Mouse (Mus musculus) G1E (cell line): Measurements from ENCODE around the gene Iqgap1. TPM values are rescaled to one million over a fixed set of nuclear protein-coding genes. Genes with fewer than 3 reads are reported as not detected.
A peak's percentile ranks its signal among the peaks of the same experiment; 100 is the strongest.

ENCODE experiments used
- ATAC-seq: 2 replicates; pipeline ENCODE4 v1.8.0; 2016; ENCODE audit warnings: mild to moderate bottlenecking; ENCODE audit not compliant: insufficient number of reproducible peaks, poor library complexity, low FRiP score, severe bottlenecking; ENCODE audit errors: extremely low read depth
- DNase-seq: peaks from one replicate; pipeline ENCODE4 v3.0.0; 2012; ENCODE audit warnings: low spot score
- H3K27me3 ChIP-seq: 2 replicates; pipeline ENCODE4 v1.6.1; 2012; ENCODE audit warnings: mild to moderate bottlenecking, low read length, inconsistent platforms; ENCODE audit not compliant: insufficient read depth
- H3K36me3 ChIP-seq: replicated peaks from 2 replicates; pipeline ENCODE3; 2012; ENCODE audit warnings: mild to moderate bottlenecking, inconsistent platforms
- H3K4me1 ChIP-seq: 2 replicates; pipeline ENCODE4 v1.6.1; 2012; ENCODE audit warnings: low read depth, low read length, inconsistent platforms, mixed read lengths; ENCODE audit not compliant: insufficient read depth
- H3K4me3 ChIP-seq: 2 replicates; pipeline ENCODE4 v1.5.1; 2012; ENCODE audit warnings: low read depth, mild to moderate bottlenecking, inconsistent platforms, low read length, moderate library complexity, mixed read lengths
- H3K9me3 ChIP-seq: replicated peaks from 2 replicates; pipeline ENCODE4 v1.6.1; 2012; ENCODE audit warnings: inconsistent platforms
- CTCF ChIP-seq: IDR thresholded peaks from 2 replicates; pipeline ENCODE4 v1.5.1; 2012; ENCODE audit warnings: low read depth, low read length, inconsistent platforms, mixed read lengths
- GATA1 ChIP-seq: IDR thresholded peaks from 2 replicates; pipeline ENCODE4 v1.6.1; 2012; ENCODE audit warnings: borderline replicate concordance, low read length, inconsistent platforms, mixed read lengths
- GATA2 ChIP-seq: IDR thresholded peaks from 2 replicates; pipeline ENCODE4 v1.6.1; 2012; ENCODE audit warnings: low read depth, low read length, inconsistent platforms, borderline replicate concordance
- POLR2AphosphoS5 ChIP-seq: IDR thresholded peaks from 2 replicates; pipeline ENCODE4 v1.6.1; 2012; ENCODE audit warnings: low read depth, low read length, inconsistent platforms; ENCODE audit not compliant: insufficient replicate concordance
- TAL1 ChIP-seq: conservative IDR thresholded peaks from 2 replicates; pipeline ENCODE4 v1.6.1; 2012; ENCODE audit warnings: low read depth, low read length, inconsistent platforms, mixed read lengths
- polyA plus RNA-seq: library from polyadenylated mRNA; stranded (reverse); fragments of >175 nt; gene quantifications from 2 replicates; pipeline ENCODE4 v1.2.3, GENCODE M21; 2012
- total RNA-seq, 2 experiments: library from RNA; stranded (forward) in 1 of 2; stranded (reverse) in 1 of 2; fragments of 200-1000 nt in 1 of 2; fragments of >200 nt in 1 of 2; fragmentation: Nextera tagmentation in 1 of 2; gene quantifications; 2 replicates each; pipeline ENCODE4 v1.2.3; 2014 to 2017

Iqgap1 gene
- total and polyA plus RNA-seq, 3 experiments: 22.0 to 179 (median 174) TPM

DNA sequence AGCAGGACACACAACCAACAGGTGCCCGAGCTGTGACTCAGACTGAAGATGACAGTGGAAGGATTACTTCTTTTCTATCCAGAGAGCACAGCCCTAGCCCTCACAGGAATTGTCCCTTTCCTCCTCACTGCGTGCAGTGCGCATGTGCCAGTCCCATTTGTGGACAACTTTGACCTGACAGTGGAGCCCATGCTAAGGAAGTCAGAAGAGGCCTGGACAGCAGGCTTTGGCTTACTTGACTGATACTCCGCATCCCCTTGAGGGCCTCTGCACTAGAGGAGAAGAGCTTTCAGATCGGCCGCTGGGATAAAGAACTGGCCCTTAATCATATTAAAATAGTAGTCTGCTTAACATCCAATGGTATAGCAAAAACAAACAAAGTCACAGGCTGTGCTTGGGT is 154.9 kb downstream of the Iqgap1 start:
- TF ChIP-seq GATA2 (no peak), CTCF (no peak), TAL1 (no peak), GATA1 (no peak), POLR2AphosphoS5 (no peak)
- Histone ChIP-seq H3K27me3 (no peaks in the 10 kb centered on the region), H3K9me3 (no peaks in the 10 kb centered on the region), H3K4me3 (no peak overlapping the region), H3K36me3 (peaks cover 67% of the 10 kb centered on the region), H3K4me1 (peaks cover 68% of the 10 kb centered on the region)
- no peak for ATAC-seq
- no peak for DNase-seq

DNA sequence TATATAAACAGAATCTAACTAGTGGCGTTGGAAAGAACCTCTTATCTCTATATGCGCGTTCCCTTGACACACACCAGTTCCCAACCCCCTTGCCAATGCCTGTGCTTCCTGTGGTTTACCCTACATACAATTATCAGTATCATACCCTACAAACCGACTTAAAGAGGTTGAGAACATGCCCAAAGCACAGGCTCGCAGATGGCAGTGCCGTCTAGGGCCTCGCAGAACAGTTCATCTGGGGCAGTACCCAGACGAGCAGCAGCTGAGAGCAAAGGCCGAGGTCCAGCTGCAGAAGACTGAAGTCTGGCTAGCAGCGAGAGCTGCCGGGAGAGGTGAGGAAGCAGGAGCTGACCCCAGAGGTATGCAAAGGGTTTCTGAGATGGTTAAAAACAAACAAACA is 158.6 kb downstream of the Iqgap1 start:
- H3K4me1 ChIP-seq: peaks cover 66% of the 10 kb centered on the region
- TF ChIP-seq POLR2AphosphoS5 (no peak), CTCF (no peak), TAL1 (0 out of 2 replicates have a peak, but pooled peaks have one; percentile 21), GATA1 (no peak)
- H3K9me3 ChIP-seq: no peaks in the 10 kb centered on the region
- no peaks in the 10 kb centered on the region for H3K27me3 ChIP-seq
- ATAC-seq: peak; percentile 88
- peak; percentile 57 for DNase-seq
- peak overlapping the region; percentile 62; the same call in 1 of the 2 replicates for H3K4me3 ChIP-seq
- peaks cover 55% of the 10 kb centered on the region for H3K36me3 ChIP-seq

DNA sequence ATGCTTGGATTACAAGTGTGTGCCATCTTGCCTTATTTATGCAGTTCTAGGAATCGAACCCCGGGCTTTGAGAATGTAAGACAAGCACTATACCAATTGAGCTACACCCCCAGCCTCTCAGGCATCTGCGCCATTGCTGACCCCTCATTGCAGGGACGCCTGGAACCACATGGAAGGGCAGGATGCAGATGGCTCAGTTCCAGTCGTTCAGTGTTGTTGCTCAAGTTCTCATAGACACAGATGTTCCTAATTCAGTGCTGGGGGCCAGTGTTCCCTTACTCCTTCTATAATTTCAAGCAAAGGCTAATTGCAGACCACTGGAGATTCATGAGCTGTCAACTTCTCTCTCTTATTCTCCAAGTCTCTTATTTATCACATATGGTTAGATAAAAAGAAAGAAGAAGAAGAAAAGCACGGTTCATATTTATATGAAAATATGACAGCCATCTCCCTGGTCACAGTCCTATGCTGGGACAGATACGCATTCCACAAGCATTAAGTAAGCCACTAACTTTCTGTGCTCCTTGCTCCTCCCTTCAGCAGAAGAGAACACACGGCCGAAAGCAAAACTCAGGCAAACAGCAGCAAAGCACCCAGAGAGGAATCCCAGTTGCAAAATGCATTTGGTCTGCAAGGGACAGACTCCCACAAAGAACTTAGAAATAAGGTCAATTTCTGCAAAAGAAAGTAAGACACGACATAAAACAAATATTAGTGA is 159.4 kb downstream of the Iqgap1 start:
- H3K27me3 ChIP-seq: no peaks in the 10 kb centered on the region
- peaks cover 51% of the 10 kb centered on the region for H3K36me3 ChIP-seq
- no peak for DNase-seq
- TF ChIP-seq GATA1 (no peak), CTCF (no peak)
- H3K9me3 ChIP-seq: no peaks in the 10 kb centered on the region
- ATAC-seq: no peak
- H3K4me3 ChIP-seq: peak overlapping the region; percentile 48; the same call in 1 of the 2 replicates
- H3K4me1 ChIP-seq: peaks cover 60% of the 10 kb centered on the region

Other genes with a start within 250 kb of the Iqgap1 start
- 71.9 and 98.5 TPM in 2 replicates for gene Crtc3, start 137.1 kb downstream of the Iqgap1 start, total RNA-seq (2014; fragmentation: Nextera tagmentation)
- gene Crtc3, start 137.1 kb downstream of the Iqgap1 start, total RNA-seq (2017): 12.3 and 13.6 TPM in 2 replicates
- 25.6 and 34.4 TPM in 2 replicates for gene Crtc3, start 137.1 kb downstream of the Iqgap1 start, polyA plus RNA-seq
- gene Zscan2, start 34.9 kb upstream of the Iqgap1 start, total RNA-seq (2014; fragmentation: Nextera tagmentation): 4.6 and 5.3 TPM in 2 replicates
- gene Zscan2, start 34.9 kb upstream of the Iqgap1 start, total RNA-seq (2017): 1.7 and 1.8 TPM in 2 replicates
- gene Zscan2, start 34.9 kb upstream of the Iqgap1 start, polyA plus RNA-seq: 4.4 and 4.7 TPM in 2 replicates
- gene Wdr73, start 75.3 kb upstream of the Iqgap1 start, total RNA-seq (2014; fragmentation: Nextera tagmentation): 13.2 and 14.4 TPM in 2 replicates
- 31.1 and 35.0 TPM in 2 replicates for gene Wdr73, start 75.3 kb upstream of the Iqgap1 start, total RNA-seq (2017)
- gene Wdr73, start 75.3 kb upstream of the Iqgap1 start, polyA plus RNA-seq: 17.7 and 19.0 TPM in 2 replicates
- gene Nmb, start 79.1 kb upstream of the Iqgap1 start, total RNA-seq (2014; fragmentation: Nextera tagmentation): 1.5 and 1.6 TPM in 2 replicates
- 1.4 and 2.6 TPM in 2 replicates for gene Nmb, start 79.1 kb upstream of the Iqgap1 start, total RNA-seq (2017)
- gene Nmb, start 79.1 kb upstream of the Iqgap1 start, polyA plus RNA-seq: 0.93 and 1.1 TPM in 2 replicates
- 177 and 221 TPM in 2 replicates for gene Sec11a, start 121.8 kb upstream of the Iqgap1 start, total RNA-seq (2014; fragmentation: Nextera tagmentation)
- gene Sec11a, start 121.8 kb upstream of the Iqgap1 start, total RNA-seq (2017): 395 and 472 TPM in 2 replicates
- 6.3 and 7.7 TPM in 2 replicates for gene Sec11a, start 121.8 kb upstream of the Iqgap1 start, polyA plus RNA-seq
- 72.4 and 79.7 TPM in 2 replicates for gene Zfp592, start 167.7 kb upstream of the Iqgap1 start, total RNA-seq (2014; fragmentation: Nextera tagmentation)
- gene Zfp592, start 167.7 kb upstream of the Iqgap1 start, total RNA-seq (2017): 25.6 and 30.3 TPM in 2 replicates
- gene Zfp592, start 167.7 kb upstream of the Iqgap1 start, polyA plus RNA-seq: 60.5 and 70.4 TPM in 2 replicates
- 13.8 and 16.6 TPM in 2 replicates for gene Alpk3, start 231.6 kb upstream of the Iqgap1 start, total RNA-seq (2014; fragmentation: Nextera tagmentation)
- 3.1 and 3.9 TPM in 2 replicates for gene Alpk3, start 231.6 kb upstream of the Iqgap1 start, total RNA-seq (2017)
- 5.7 and 7.7 TPM in 2 replicates for gene Alpk3, start 231.6 kb upstream of the Iqgap1 start, polyA plus RNA-seq